Comparison of ENCODE assay signal across 15 mouse cellular contexts in the genomic region with DNA sequence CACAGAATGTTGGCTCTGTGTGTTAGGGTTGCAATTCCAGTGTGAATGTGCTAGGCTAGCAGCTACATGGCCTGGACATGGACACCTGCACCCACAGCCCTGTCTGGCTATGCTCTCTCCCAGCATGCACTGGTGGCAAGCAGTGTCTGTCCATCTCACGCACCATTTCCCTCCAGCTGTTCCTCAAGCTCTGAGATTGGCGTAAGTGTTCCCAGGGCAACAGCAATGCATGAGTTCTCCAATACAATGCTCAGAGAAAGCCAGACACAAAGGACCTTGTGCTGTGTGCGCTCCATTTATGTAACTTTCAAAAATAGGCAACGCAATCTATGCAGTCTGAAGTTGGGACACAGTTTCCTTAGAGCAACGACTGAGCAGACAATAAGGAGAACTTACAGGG. TPM values are rescaled to one million over a fixed set of nuclear protein-coding genes. Genes with fewer than 3 reads are reported as not detected.
A peak's percentile ranks its signal among the peaks of the same experiment; 100 is the strongest.
DNase-seq lines count a peak whose midpoint lies in the region; ATAC-seq and TF ChIP-seq lines count a peak whose summit lies in the region.
"Had no signal": no experiment of that assay in that cellular context is flagged by ENCODE, and none has a peak within 500 bp of the region (broad histone marks: within the 10 kb centered on the region; RNA-seq: fewer than 3 reads in every experiment).

No protein-coding gene starts in this region.

- H3K9me3 ChIP-seq in kidney, embryonic 14.5 days (ENCODE audit: control insufficient read depth, low read length): no peaks in the 10 kb centered on the region
- no peaks in the 10 kb centered on the region for H3K9me3 ChIP-seq in forebrain, embryonic 12.5 days
- no peaks in the 10 kb centered on the region for H3K9me3 ChIP-seq in neural tube, embryonic 15.5 days (replicated peaks)
- H3K9me3 ChIP-seq: heart, embryonic 15.5 days; lung, embryonic 15.5 days had no signal

- WGBS in kidney, embryonic 14.5 days: 61% methylated on average over 5 of the region's 5 CpGs
- WGBS in kidney, adult 2 months: 73% methylated on average over 5 of the region's 5 CpGs
- 29% methylated on average over 5 of the region's 5 CpGs for whole genome bisulfite sequencing in forebrain, embryonic 12.5 days
- WGBS in neural tube, embryonic 15.5 days: 24% methylated on average over 5 of the region's 5 CpGs

- no peak overlapping the region for H3K4me3 ChIP-seq in kidney, embryonic 14.5 days (ENCODE audit: low read length)
- no peak overlapping the region for H3K4me3 ChIP-seq in kidney, adult 2 months (ENCODE audit: insufficient read depth, low read depth, low read length)
- no peak overlapping the region for H3K4me3 ChIP-seq in forebrain, embryonic 12.5 days (replicated peaks)
- H3K4me3 ChIP-seq in neural tube, embryonic 15.5 days (replicated peaks): no peak overlapping the region
- H3K4me3 ChIP-seq: heart, embryonic 15.5 days; lung, embryonic 15.5 days had no signal

- no peak for TF ChIP-seq CTCF in kidney, adult 2 months (conservative IDR thresholded peaks at IDR 0.05; ENCODE audit: insufficient read depth, insufficient read length, low read depth, low read length)

- H3K9ac ChIP-seq in kidney, embryonic 14.5 days (ENCODE audit: low read depth, low read length): no peak overlapping the region
- H3K9ac ChIP-seq in forebrain, embryonic 12.5 days: no peak overlapping the region
- no peak overlapping the region for H3K9ac ChIP-seq in neural tube, embryonic 15.5 days (replicated peaks)
- H3K9ac ChIP-seq: heart, embryonic 15.5 days; lung, embryonic 15.5 days had no signal

- H3K27me3 ChIP-seq in kidney, embryonic 14.5 days (ENCODE audit: control insufficient read depth, insufficient read depth, low read length): no peaks in the 10 kb centered on the region; the same call in 1 of the 2 replicates
- no peaks in the 10 kb centered on the region for H3K27me3 ChIP-seq in kidney, adult 2 months (replicated peaks; ENCODE audit: control insufficient read depth, insufficient read depth, low read length)
- H3K27me3 ChIP-seq in forebrain, embryonic 12.5 days: 0 out of 2 replicates have a peak, but pooled peaks cover 3% of the 10 kb centered on the region
- no peaks in the 10 kb centered on the region for H3K27me3 ChIP-seq in neural tube, embryonic 15.5 days (replicated peaks)

- intact Hi-C loops in left cerebral cortex, postnatal 4 days (cut with DNase I): no loop called here

- no peak for DNase-seq in kidney, adult 2 months
- DNase-seq in heart, adult 11 months: no peak
- DNase-seq in left cerebral cortex, postnatal 4 days: no peak
- DNase-seq in right cerebral cortex, postnatal 4 days: no peak
- DNase-seq: adrenal gland, postnatal 25 days; cerebellum, adult 8-10 months; gastrocnemius, postnatal 10 days; kidney, adult 8-10 months had no signal

- no peaks in the 10 kb centered on the region for H3K36me3 ChIP-seq in kidney, embryonic 14.5 days (ENCODE audit: control insufficient read depth, insufficient read depth, low read length)
- no peaks in the 10 kb centered on the region for H3K36me3 ChIP-seq in kidney, adult 2 months (ENCODE audit: control insufficient read depth, insufficient read depth, low read length)
- H3K36me3 ChIP-seq in forebrain, embryonic 12.5 days (replicated peaks): no peaks in the 10 kb centered on the region
- no peaks in the 10 kb centered on the region for H3K36me3 ChIP-seq in neural tube, embryonic 15.5 days
- H3K36me3 ChIP-seq: heart, embryonic 15.5 days; lung, embryonic 15.5 days had no signal

- no peak overlapping the region for H3K27ac ChIP-seq in kidney, embryonic 14.5 days (ENCODE audit: low read depth, low read length)
- no peak overlapping the region for H3K27ac ChIP-seq in kidney, adult 2 months (ENCODE audit: insufficient read depth, low read depth, low read length)
- H3K27ac ChIP-seq in forebrain, embryonic 12.5 days: no peak overlapping the region
- H3K27ac ChIP-seq in neural tube, embryonic 15.5 days (replicated peaks): peak overlapping the region; percentile 51; the same call in 1 of the 2 replicates
- H3K27ac ChIP-seq: heart, embryonic 15.5 days; lung, embryonic 15.5 days had no signal

- H3K4me1 ChIP-seq in kidney, embryonic 14.5 days (ENCODE audit: control insufficient read depth, insufficient read depth, low read length): 0 out of 2 replicates have a peak, but pooled peaks cover 4% of the 10 kb centered on the region
- no peaks in the 10 kb centered on the region for H3K4me1 ChIP-seq in kidney, adult 2 months (ENCODE audit: control insufficient read depth, insufficient read depth, low read length)
- no peaks in the 10 kb centered on the region for H3K4me1 ChIP-seq in forebrain, embryonic 12.5 days
- H3K4me1 ChIP-seq in neural tube, embryonic 15.5 days: peaks cover 6% of the 10 kb centered on the region; the same call in 1 of the 2 replicates

- no peak overlapping the region for H3K4me2 ChIP-seq in kidney, embryonic 14.5 days (replicated peaks; ENCODE audit: low read depth, low read length)
- no peak overlapping the region for H3K4me2 ChIP-seq in forebrain, embryonic 12.5 days
- no peak overlapping the region for H3K4me2 ChIP-seq in neural tube, embryonic 15.5 days
- H3K4me2 ChIP-seq: heart, embryonic 15.5 days; lung, embryonic 15.5 days had no signal

- no peak for TF ChIP-seq POLR2A in kidney, adult 2 months (IDR thresholded peaks at IDR 0.05; ENCODE audit: low read depth, low read length)

- ATAC-seq in kidney, embryonic 14.5 days (ENCODE audit: low FRiP score, low TSS enrichment): peak; percentile 74; the same call in 1 of the 2 replicates
- ATAC-seq in forebrain, embryonic 12.5 days (ENCODE audit: low FRiP score): peak; percentile 62; the same call in 1 of the 2 replicates
- ATAC-seq in megakaryocyte, adult 5-6 weeks (ENCODE audit: poor library complexity, severe bottlenecking): peak; percentile 74
- peak; percentile 53; the same call in 1 of the 2 replicates for ATAC-seq in neural tube, embryonic 15.5 days (ENCODE audit: low FRiP score)

RNA-seq across cellular contexts. Expression of gene Snhg11, which starts 31.9 kb away (rescaled TPM):
- polyA plus RNA-seq in kidney, embryonic 14.5 days (2014; fragmentation: Nextera tagmentation; extraction: Ambion mirVana): 4.5 and 8.5 TPM in 2 replicates
- polyA plus RNA-seq in kidney, adult 2 months (2012; rRNA removed): 35.3 and 58.4 TPM in 2 replicates
- 34.1 and 39.7 TPM in 2 replicates for polyA plus RNA-seq in forebrain, embryonic 12.5 days (2016; fragmentation: Nextera tagmentation; extraction: Ambion mirVana)
- not detected in 2 replicates for total RNA-seq in megakaryocyte, adult 5-6 weeks (2015)
- total RNA-seq in megakaryocyte, adult 5-6 weeks (2017): 0.08 TPM in 1 of 2 replicates, not detected in the other
- 898 and 1,236 TPM in 2 replicates for polyA plus RNA-seq in neural tube, embryonic 15.5 days (2015; fragmentation: Nextera tagmentation; extraction: Ambion mirVana)
- 100 to 1,000 TPM; 275 to 360 TPM for total RNA-seq in left cerebral cortex, postnatal 4 days (2021)
- total RNA-seq: neutrophil, adult 5-6 weeks had no signal

RNA-seq across cellular contexts. Expression of gene Lbp, which starts 37.2 kb away (rescaled TPM):
- 26.4 and 30.9 TPM in 2 replicates for polyA plus RNA-seq in kidney, embryonic 14.5 days (2014; fragmentation: Nextera tagmentation; extraction: Ambion mirVana)
- 19.8 and 27.2 TPM in 2 replicates for polyA plus RNA-seq in kidney, adult 2 months (2012; rRNA removed)
- 1.5 and 2.3 TPM in 2 replicates for polyA plus RNA-seq in forebrain, embryonic 12.5 days (2016; fragmentation: Nextera tagmentation; extraction: Ambion mirVana)
- total RNA-seq in megakaryocyte, adult 5-6 weeks (2015): 31.2 and 40.4 TPM in 2 replicates
- total RNA-seq in megakaryocyte, adult 5-6 weeks (2017): 80.4 and 95.8 TPM in 2 replicates
- polyA plus RNA-seq in neural tube, embryonic 15.5 days (2015; fragmentation: Nextera tagmentation; extraction: Ambion mirVana): 2.3 and 3.4 TPM in 2 replicates
- total RNA-seq in left cerebral cortex, postnatal 4 days (2021): 1 to 10 TPM; 1.4 to 2.0 TPM

Comparison
In these comparisons a context has a peak if more than half of its experiments do, and no peak if none do; other contexts are left out.
1. RNA of gene Snhg11, which starts 31.9 kb away (polyA plus RNA-seq): 898 to 1,236 TPM in neural tube, embryonic 15.5 days; 34.1 to 39.7 TPM in forebrain, embryonic 12.5 days, 35.3 to 58.4 TPM in kidney, adult 2 months and 4.5 to 8.5 TPM in kidney, embryonic 14.5 days; every median in the first group is over 10 times any median in the second.
2. Peak in every context shown above with its lines, with median percentiles within 50 percentile points of each other: ATAC-seq.